Mouse (Mus musculus): ENCODE measurements around the gene Dhfr.

- TF ChIP-seq CTCF (IDR thresholded peaks at IDR 0.05; ENCODE audit: low read depth, low read length): no peak
- TF ChIP-seq POLR2A (IDR thresholded peaks at IDR 0.05; ENCODE audit: extremely low read depth, insufficient read depth, low read length): no peak
These were observed 44.2 kb downstream of the Dhfr start for GRCm38 (mm10) chr13:92398491-92399384.
